Mouse (Mus musculus): Measurements from ENCODE around the gene Eif4ebp2.

DNA sequence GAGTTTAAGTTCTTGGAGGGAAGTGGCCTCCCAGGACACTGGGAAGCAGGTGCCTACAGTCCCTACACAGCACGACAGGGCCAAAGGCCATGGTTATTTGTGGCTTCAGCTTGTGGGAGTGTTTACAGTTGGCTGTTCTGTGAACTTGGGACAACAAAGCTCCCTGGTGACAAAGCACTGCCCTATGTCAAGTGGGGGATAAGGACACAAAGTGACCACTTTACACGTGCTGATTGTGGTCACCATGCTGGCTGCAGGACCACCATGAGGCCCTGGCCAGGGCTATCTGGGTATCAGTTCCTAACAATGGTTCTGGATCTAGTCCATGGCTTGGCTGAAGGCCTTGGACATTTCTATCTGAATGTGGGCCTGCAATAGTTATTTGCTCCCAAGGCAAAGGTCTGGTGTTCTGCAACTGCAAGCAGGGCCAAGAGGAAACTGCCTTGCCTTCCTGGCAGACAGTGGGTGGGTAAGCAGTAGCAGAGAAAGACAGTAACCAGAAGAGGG is 26.2 kb downstream of the Eif4ebp2 start:
- TF ChIP-seq CTCF (IDR thresholded peaks at IDR 0.05; ENCODE audit: low read depth) (no peak), EP300 (IDR thresholded peaks at IDR 0.05; ENCODE audit: low read depth) (peak; percentile 57; the same call in 1 of the 2 replicates)

Measured in liver, postnatal 0 days (tissue).